Mouse (Mus musculus): Measurements from ENCODE around the gene Calm1. TPM values are rescaled to one million over a fixed set of nuclear protein-coding genes. Genes with fewer than 3 reads are reported as not detected.
"Not testable (repeated sequence)": the region's sequence is repeated elsewhere in the genome, so short reads cannot be mapped to it uniquely, and the experiment has no call there.

The Calm1 gene
- polyA plus RNA-seq, 1 experiment from 2014 or later, result 1,734 TPM

DNA sequence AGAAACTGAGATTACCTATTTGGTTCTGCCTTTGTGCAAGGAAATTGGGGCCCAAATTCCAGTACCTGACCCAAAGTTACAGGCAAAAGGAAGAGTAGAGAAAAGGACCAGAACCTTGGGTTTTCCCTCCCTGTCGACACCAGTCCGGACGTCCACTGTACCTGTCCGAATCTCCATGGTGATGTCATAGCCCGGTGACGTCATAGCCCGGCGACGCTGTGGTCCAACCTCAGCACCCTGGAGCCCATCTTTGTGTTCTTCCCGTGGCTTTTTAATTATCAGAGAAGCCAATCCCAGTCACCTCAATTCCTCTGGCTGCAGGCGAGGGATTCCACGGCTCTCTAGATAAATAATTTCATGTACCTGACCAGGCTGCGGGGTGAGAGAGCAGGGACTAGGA lies 18.4 kb upstream of the Calm1 start:
- no peaks in the 10 kb centered on the region for H3K27me3 ChIP-seq
- peaks cover 6% of the 10 kb centered on the region; the same call in 1 of the 2 replicates for H3K9me3 ChIP-seq
- no peak overlapping the region for H3K9ac ChIP-seq (replicated peaks)
- H3K4me1 ChIP-seq, result peaks cover 11% of the 10 kb centered on the region
- H3K4me2 ChIP-seq (replicated peaks), result no peak overlapping the region
- no peaks in the 10 kb centered on the region for H3K36me3 ChIP-seq
- no peak overlapping the region for H3K27ac ChIP-seq (replicated peaks)
- no peak for ATAC-seq (ENCODE audit: low FRiP score, low read depth)
- no peak overlapping the region for H3K4me3 ChIP-seq
- 93% methylated on average over 13 of the region's 13 CpGs for WGBS

DNA sequence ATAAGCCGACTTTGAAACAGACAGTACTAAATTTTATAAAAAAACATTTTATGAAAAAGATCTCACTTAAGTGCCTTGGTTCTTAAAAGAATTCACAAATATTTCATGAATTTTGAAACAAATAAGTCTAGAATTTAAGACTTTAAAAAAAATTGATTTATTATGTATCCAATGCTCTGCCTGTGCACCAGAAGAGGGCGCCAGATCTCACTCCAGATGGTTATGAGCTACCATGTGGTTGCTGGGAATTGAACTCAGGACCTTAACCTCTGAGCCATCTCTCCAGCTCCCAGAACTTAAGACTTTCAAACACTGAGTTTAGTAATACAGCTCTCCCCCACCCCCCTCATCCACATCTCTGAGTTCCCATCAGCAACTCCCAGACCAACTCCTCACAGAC lies 16.6 kb upstream of the Calm1 start:
- H3K4me1 ChIP-seq, result peaks cover 15% of the 10 kb centered on the region
- H3K4me3 ChIP-seq, result no peak overlapping the region
- ATAC-seq (ENCODE audit: low FRiP score, low read depth), result no peak
- WGBS, result 81% methylated on average over 2 of the region's 2 CpGs
- no peak overlapping the region for H3K9ac ChIP-seq (replicated peaks)
- H3K9me3 ChIP-seq, result peaks cover 6% of the 10 kb centered on the region; the same call in 1 of the 2 replicates
- no peaks in the 10 kb centered on the region for H3K27me3 ChIP-seq
- no peak overlapping the region for H3K27ac ChIP-seq (replicated peaks)
- no peaks in the 10 kb centered on the region for H3K36me3 ChIP-seq
- H3K4me2 ChIP-seq (replicated peaks), result no peak overlapping the region

DNA sequence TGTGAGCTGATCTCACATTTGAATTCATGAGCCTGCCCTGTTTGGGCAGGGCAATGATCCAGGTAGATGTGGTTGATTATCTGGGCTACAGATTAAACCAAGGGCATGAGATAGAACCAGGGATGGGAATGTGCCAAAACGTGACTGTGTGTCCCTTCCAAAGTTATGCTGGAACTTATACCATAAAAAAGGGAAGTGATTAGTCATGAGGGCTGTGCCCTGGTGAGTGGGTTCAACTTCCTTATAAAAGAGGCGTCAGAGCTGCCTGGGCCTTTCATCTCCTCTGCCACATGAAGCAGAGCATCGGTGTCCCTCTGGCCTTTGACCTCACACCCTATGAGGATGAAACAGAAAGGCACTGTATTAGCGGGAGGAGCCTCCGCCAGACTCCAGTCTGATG lies 15.3 kb upstream of the Calm1 start:
- Histone ChIP-seq H3K9me3 (peaks cover 6% of the 10 kb centered on the region; the same call in 1 of the 2 replicates), H3K4me1 (peaks cover 21% of the 10 kb centered on the region), H3K9ac (replicated peaks) (no peak overlapping the region), H3K4me2 (replicated peaks) (no peak overlapping the region), H3K36me3 (no peaks in the 10 kb centered on the region), H3K4me3 (no peak overlapping the region), H3K27ac (replicated peaks) (no peak overlapping the region), H3K27me3 (no peaks in the 10 kb centered on the region)
- ATAC-seq (ENCODE audit: low FRiP score, low read depth), result no peak
- WGBS, result 75% methylated on average over 5 of the region's 5 CpGs

DNA sequence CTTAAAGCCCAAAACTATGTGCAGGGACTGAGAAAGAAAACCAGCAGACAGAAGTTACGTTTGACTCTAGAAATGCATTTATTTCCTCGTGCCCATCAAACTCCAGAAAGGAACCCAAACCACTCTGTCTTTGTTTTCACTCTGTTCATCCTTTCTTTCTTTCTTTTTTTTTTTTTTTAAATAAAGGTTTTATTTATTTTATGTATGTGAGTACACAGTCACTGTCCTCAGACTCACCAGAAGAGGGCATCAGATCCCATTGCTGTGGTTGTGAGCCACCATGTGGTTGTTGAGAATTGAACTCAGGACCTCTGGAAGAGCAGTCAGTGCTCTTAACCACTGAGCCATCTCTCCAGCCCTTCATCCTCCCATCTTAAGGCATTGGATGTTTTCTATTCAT lies 14.3 kb upstream of the Calm1 start:
- not testable (repeated sequence) for ATAC-seq (ENCODE audit: low FRiP score, low read depth); H3K27me3 ChIP-seq; H3K4me2 ChIP-seq (replicated peaks); H3K27ac ChIP-seq (replicated peaks); H3K36me3 ChIP-seq; H3K9me3 ChIP-seq; H3K9ac ChIP-seq (replicated peaks); H3K4me3 ChIP-seq
- 92% methylated on average over 2 of the region's 2 CpGs for WGBS
- H3K4me1 ChIP-seq, result peaks cover 19% of the 10 kb centered on the region

DNA sequence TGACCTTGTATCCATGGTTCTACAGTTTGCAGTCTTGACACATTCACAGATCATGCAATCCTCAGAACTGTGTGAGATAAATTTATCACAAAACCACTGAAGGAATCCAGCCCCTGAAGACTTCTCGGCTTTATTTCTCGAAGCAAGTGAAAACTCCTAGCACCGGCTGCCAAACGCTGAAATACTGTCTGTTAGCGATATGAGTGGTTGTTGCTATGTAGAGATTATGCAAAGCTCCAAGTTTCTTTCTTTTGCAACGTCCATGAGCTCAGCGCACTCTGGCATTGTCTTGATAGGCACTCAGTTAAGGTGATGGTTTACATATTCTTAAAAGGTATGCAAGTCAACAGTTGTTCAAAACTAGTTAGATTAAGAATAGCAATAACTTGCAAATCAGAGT lies 13.3 kb upstream of the Calm1 start:
- Histone ChIP-seq H3K27me3 (no peaks in the 10 kb centered on the region), H3K9ac (replicated peaks) (no peak overlapping the region), H3K9me3 (peaks cover 6% of the 10 kb centered on the region; the same call in 1 of the 2 replicates), H3K4me2 (replicated peaks) (0 out of 2 replicates have a peak overlapping the region, but pooled peaks have one; percentile 15), H3K36me3 (no peaks in the 10 kb centered on the region), H3K4me1 (peaks cover 19% of the 10 kb centered on the region), H3K4me3 (no peak overlapping the region), H3K27ac (replicated peaks) (0 out of 2 replicates have a peak overlapping the region, but pooled peaks have one; percentile 26)
- no peak for ATAC-seq (ENCODE audit: low FRiP score, low read depth)
- WGBS, result 65% methylated on average over 7 of the region's 7 CpGs

DNA sequence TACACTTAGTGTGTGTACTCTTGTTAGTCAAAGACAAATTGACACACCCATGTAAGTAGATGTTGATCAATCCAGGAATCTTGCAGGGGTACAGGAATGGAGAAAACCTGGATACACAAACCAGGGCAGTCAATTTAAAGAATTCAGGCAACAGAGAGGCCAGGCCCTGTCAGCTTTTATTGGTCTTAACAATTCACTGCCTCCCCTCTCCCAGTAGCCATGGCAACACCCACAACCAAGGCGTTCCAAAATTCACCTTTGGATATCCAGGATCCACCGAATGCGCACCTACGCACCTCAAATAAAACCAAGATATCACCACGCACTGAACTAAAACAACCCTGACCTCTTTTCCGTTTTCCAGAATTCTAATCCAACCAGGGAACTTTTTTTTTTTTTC lies 12.9 kb upstream of the Calm1 start:
- H3K27ac ChIP-seq (replicated peaks), result peak overlapping the region; percentile 98
- peak overlapping the region; percentile 76 for H3K9ac ChIP-seq (replicated peaks)
- peak overlapping the region; percentile 81 for H3K4me2 ChIP-seq (replicated peaks)
- WGBS, result 5% methylated on average over 6 of the region's 6 CpGs
- peaks cover 6% of the 10 kb centered on the region; the same call in 1 of the 2 replicates for H3K9me3 ChIP-seq
- no peaks in the 10 kb centered on the region for H3K27me3 ChIP-seq
- H3K36me3 ChIP-seq, result no peaks in the 10 kb centered on the region
- H3K4me1 ChIP-seq, result peaks cover 19% of the 10 kb centered on the region
- H3K4me3 ChIP-seq, result peak overlapping the region; percentile 53
- ATAC-seq (ENCODE audit: low FRiP score, low read depth), result no peak

DNA sequence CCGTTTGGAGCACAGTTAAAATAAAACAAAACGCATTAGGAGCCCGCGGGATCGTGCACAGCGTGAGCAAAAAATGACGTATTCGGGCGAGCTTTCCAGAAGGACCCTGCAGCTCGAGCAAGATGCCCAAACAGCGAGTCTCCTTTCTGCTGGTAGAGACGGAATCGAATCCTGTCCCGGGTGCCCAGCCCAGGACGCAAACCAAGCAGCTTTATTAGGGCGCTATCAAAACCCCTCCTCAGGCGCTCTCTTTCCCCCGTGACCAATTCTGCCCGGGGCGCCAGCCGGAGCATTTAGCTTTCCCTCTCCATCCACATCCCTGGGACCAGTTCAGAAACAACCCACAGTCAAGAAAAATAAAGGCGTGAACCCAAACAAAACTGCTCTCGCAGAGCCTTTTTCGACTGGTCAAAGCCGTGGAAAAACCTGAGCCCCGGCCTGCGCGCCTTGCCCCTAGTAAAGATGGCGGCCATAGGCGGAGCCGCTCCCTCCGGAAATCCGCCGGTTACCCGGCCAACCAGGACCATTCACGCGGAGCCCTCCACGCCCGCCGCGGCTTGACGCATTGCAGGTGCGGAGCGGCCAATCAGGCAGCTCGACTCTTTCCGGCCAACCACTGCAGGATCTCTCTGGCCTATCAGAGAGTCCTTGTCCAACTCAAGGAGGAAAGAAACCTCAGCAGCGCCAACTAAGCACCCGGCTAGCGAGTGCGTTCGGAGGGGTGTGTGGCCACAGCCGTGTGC lies 12.1 kb upstream of the Calm1 start:
- H3K27ac ChIP-seq (replicated peaks), result peak overlapping the region; percentile 98
- WGBS, result under 1% methylated on average over 52 of the region's 52 CpGs
- no peaks in the 10 kb centered on the region for H3K27me3 ChIP-seq
- H3K4me1 ChIP-seq, result peaks cover 22% of the 10 kb centered on the region
- peaks cover 6% of the 10 kb centered on the region; the same call in 1 of the 2 replicates for H3K9me3 ChIP-seq
- ATAC-seq (ENCODE audit: low FRiP score, low read depth), result peak; percentile 100
- peak overlapping the region; percentile 76 for H3K9ac ChIP-seq (replicated peaks)
- peak overlapping the region; percentile 81 for H3K4me2 ChIP-seq (replicated peaks)
- peak overlapping the region; percentile 53 for H3K4me3 ChIP-seq
- H3K36me3 ChIP-seq, result no peaks in the 10 kb centered on the region

DNA sequence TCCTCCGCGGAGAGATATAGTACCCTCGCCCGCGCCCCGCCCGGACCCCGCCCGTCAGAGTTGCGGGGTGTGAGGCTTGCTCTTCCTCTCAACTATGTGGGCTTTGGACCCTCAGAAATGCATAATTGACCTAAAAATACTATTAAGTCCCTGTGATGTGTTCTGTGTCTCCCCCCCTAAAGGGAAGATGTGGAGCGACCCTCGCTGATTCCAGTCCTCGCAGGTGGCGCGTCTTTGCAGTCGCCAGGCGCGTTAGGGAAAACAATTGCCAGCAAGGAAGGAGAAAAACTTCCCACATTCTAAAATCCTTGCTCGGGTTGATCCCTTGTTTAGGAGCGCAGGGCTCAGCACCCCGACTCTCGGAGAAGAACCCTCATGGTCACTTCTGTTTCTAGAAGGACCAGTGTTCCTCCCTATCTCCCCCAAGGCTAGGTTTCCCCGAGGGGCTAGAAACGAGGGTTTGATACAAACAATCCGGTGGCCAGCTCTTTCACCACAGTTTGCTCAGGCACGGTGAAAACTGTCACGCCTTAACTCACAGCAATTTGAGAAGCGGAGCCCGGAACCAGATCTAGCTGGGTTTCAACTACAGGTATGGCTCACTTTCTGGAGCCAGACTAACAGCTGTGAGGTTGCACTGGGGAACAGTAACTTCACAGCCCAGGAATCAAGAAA lies 11.3 kb upstream of the Calm1 start:
- 2% methylated on average over 29 of the region's 29 CpGs for WGBS

DNA sequence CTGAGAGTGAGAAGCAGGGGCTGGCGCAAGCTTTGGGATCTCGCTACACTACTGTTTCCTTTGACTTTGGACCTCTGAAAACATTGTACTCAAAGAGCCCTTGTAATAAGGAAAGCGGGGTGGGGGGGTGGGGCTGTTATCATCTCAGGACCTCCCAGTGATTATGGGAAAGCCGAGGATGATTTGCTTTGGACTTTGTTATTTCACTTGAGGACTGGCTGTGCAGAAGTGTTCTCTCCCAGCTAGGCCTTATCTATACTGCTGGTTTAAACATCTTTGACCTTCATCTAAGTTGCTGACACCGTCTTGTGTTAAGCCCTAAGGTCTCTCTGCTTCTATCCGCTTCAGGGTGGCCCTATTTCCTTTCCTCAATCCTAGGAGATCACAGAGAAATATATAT lies 8.4 kb upstream of the Calm1 start:
- no peaks in the 10 kb centered on the region for H3K36me3 ChIP-seq
- H3K9ac ChIP-seq (replicated peaks), result no peak overlapping the region
- 90% methylated on average over 6 of the region's 6 CpGs for WGBS
- peaks cover 21% of the 10 kb centered on the region for H3K4me1 ChIP-seq
- no peaks in the 10 kb centered on the region for H3K9me3 ChIP-seq
- H3K4me3 ChIP-seq, result no peak overlapping the region
- no peak overlapping the region for H3K4me2 ChIP-seq (replicated peaks)
- no peak for ATAC-seq (ENCODE audit: low FRiP score, low read depth)
- H3K27ac ChIP-seq (replicated peaks), result no peak overlapping the region
- no peaks in the 10 kb centered on the region for H3K27me3 ChIP-seq

More for the DNA sequence above, 11.3 kb upstream of the Calm1 start:
- no peaks in the 10 kb centered on the region for H3K36me3 ChIP-seq
- H3K4me2 ChIP-seq (replicated peaks), result peak overlapping the region; percentile 81
- peak overlapping the region; percentile 53 for H3K4me3 ChIP-seq
- peaks cover 24% of the 10 kb centered on the region for H3K4me1 ChIP-seq
- H3K27ac ChIP-seq (replicated peaks), result peak overlapping the region; percentile 98
- peaks cover 5% of the 10 kb centered on the region; the same call in 1 of the 2 replicates for H3K9me3 ChIP-seq
- H3K27me3 ChIP-seq, result no peaks in the 10 kb centered on the region
- no peak for ATAC-seq (ENCODE audit: low FRiP score, low read depth)
- peak overlapping the region; percentile 72 for H3K9ac ChIP-seq (replicated peaks)

DNA sequence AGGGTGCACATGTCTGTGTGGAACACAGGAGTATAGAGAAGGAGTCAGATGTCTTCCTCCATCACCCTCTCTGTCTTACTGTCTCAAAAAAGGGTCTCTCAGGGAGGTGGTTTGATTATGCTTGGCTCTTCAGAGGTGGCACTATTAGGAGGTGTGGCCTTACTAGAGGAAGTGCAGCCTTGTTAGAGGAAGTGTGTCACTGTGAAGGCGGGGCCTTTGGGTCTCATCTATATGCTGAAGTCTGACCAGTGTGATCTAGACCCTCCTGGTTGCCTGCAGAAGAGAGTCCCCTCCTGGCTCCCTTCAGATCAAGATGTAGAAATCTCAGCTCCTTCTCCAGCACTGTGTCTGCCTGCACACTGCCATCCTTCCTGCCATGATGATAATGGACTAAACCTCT lies 5.1 kb upstream of the Calm1 start:
- Histone ChIP-seq H3K4me3 (no peak overlapping the region), H3K9me3 (no peaks in the 10 kb centered on the region), H3K9ac (replicated peaks) (no peak overlapping the region), H3K4me1 (peaks cover 11% of the 10 kb centered on the region; the same call in 1 of the 2 replicates), H3K4me2 (replicated peaks) (no peak overlapping the region), H3K27me3 (0 out of 2 replicates have a peak, but pooled peaks cover 7% of the 10 kb centered on the region), H3K27ac (replicated peaks) (no peak overlapping the region), H3K36me3 (no peaks in the 10 kb centered on the region)
- no peak for ATAC-seq (ENCODE audit: low FRiP score, low read depth)
- 100% methylated on average over 1 of the region's 1 CpGs for WGBS

DNA sequence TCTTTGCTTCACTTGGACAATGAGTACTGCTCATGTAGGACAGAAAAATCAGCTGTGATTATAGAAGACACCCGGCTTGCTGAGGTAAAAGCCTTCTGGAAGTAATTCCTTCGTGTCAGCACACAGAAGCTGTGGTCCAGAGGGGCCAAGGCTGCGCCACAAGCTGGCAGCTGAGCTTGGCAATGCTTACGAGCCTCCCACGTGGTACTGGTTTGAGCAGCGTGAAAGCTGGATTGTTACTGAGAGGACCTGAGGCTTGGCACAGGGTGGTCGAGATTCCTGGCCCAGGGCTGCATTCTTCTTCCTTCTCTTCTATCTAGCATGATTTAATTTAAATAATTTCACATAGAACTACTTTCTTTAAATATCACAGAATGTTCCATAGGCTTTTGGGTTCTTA lies 2.4 kb upstream of the Calm1 start:
- Histone ChIP-seq H3K36me3 (no peaks in the 10 kb centered on the region), H3K4me2 (replicated peaks) (no peak overlapping the region), H3K9ac (replicated peaks) (no peak overlapping the region), H3K9me3 (no peaks in the 10 kb centered on the region), H3K4me1 (peaks cover 19% of the 10 kb centered on the region), H3K27ac (replicated peaks) (no peak overlapping the region), H3K27me3 (0 out of 2 replicates have a peak, but pooled peaks cover 7% of the 10 kb centered on the region), H3K4me3 (no peak overlapping the region)
- no peak for ATAC-seq (ENCODE audit: low FRiP score, low read depth)
- 66% methylated on average over 7 of the region's 7 CpGs for WGBS

Measured in midbrain, embryonic 12.5 days (tissue).